Mouse (Mus musculus) embryonic facial prominence, embryonic 11.5 days (tissue): Measurements from ENCODE around the gene Cradd. TPM values are rescaled to one million over a fixed set of nuclear protein-coding genes. Genes with fewer than 3 reads are reported as not detected.

ENCODE experiments used
- ATAC-seq: fragments of 200-750 bp; cut with Nextera tagmentation; replicated peaks from 2 replicates; pipeline ENCODE4 v1.8.0; 2017; ENCODE audit warnings: low read depth; ENCODE audit not compliant: insufficient number of reproducible peaks, low FRiP score, low TSS enrichment
- DNase-seq: peaks from one replicate; pipeline ENCODE4 v3.0.0-alpha.2; 2015; ENCODE audit warnings: low spot score
- H3K27ac ChIP-seq: fragments of 300-500 bp; sonication (generic); replicated peaks from 2 replicates; pipeline ENCODE4 v1.5.1; 2014; ENCODE audit warnings: mild to moderate bottlenecking, low read depth, low read length, control low read depth
- H3K27me3 ChIP-seq: fragments of 300-500 bp; sonication (generic); 2 replicates; pipeline ENCODE4 v1.6.1; 2014; ENCODE audit warnings: mild to moderate bottlenecking, low read length, moderate library complexity, mixed read lengths; ENCODE audit not compliant: control insufficient read depth, insufficient read depth
- H3K36me3 ChIP-seq: fragments of 300-500 bp; sonication (generic); replicated peaks from 2 replicates; pipeline ENCODE4 v1.6.1; 2014; ENCODE audit warnings: low read depth, mild to moderate bottlenecking, low read length, moderate library complexity, mixed read lengths; ENCODE audit not compliant: control insufficient read depth, insufficient read depth
- H3K4me1 ChIP-seq: fragments of 300-500 bp; sonication (generic); 2 replicates; pipeline ENCODE4 v1.6.1; 2014; ENCODE audit warnings: low read length, mixed read lengths; ENCODE audit not compliant: control insufficient read depth, insufficient read depth
- H3K4me2 ChIP-seq: fragments of 300-500 bp; sonication (generic); 2 replicates; pipeline ENCODE4 v1.6.1; 2014; ENCODE audit warnings: low read depth, mild to moderate bottlenecking, control low read depth, low read length, moderate library complexity
- H3K4me3 ChIP-seq: fragments of 300-500 bp; sonication (generic); 2 replicates; pipeline ENCODE4 v1.5.1; 2014; ENCODE audit warnings: low read depth, low read length, control low read depth
- H3K9ac ChIP-seq: fragments of 300-500 bp; sonication (generic); replicated peaks from 2 replicates; pipeline ENCODE4 v1.6.1; 2014; ENCODE audit warnings: mild to moderate bottlenecking, control low read depth, low read length
- H3K9me3 ChIP-seq: fragments of 300-500 bp; sonication (generic); replicated peaks from 2 replicates; pipeline ENCODE4 v1.6.1; 2016; ENCODE audit warnings: mild to moderate bottlenecking, low read length, inconsistent platforms, mixed read lengths; ENCODE audit not compliant: control insufficient read depth
- whole genome bisulfite sequencing: fragments of 180-500 bp; shearing (Covaris S2); extraction: QIAGEN DNeasy Blood & Tissue Kit; methylation state at CpG from one replicate; pipeline ENCODE4 v1.1.7; 2014; 5-methylcytosine and 5-hydroxymethylcytosine counted together
- polyA plus RNA-seq: library from polyadenylated mRNA; unstranded; fragments of >200 nt; fragmentation: Nextera tagmentation; extraction: Ambion mirVana; gene quantifications from 2 replicates; pipeline ENCODE4 v1.2.1, GENCODE M21; 2014

The Cradd gene
- polyA plus RNA-seq, 1 experiment from 2014 or later = 15.3 TPM

DNA sequence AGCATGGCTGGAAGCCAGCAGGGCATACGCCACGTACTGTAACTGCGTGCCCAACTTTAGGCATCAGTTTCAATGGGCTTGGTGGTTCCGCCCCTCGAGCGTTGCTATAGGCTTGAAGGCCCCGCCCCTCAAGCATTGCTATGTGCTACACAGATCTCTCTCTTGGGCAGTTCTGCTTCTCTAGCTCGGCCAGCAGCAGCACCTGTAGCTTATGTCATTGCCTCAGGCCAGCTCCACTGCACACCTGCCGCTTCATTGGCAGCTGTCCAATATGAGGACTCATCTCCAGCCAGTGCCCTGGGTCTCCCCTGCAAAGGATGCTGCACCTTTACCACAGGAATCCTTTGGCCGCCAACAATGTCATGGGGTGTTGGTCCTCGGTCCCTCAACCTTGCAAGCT lies 45.8 kb downstream of the Cradd start:
- H3K4me3 ChIP-seq = no peak overlapping the region
- ATAC-seq (no peak), DNase-seq (no peak)
- no peak overlapping the region for H3K27ac ChIP-seq
- H3K9ac ChIP-seq = no peak overlapping the region
- 88% methylated on average over 11 of the region's 11 CpGs for WGBS
- no peaks in the 10 kb centered on the region for H3K9me3 ChIP-seq
- no peaks in the 10 kb centered on the region for H3K36me3 ChIP-seq
- no peaks in the 10 kb centered on the region for H3K27me3 ChIP-seq
- H3K4me1 ChIP-seq = no peaks in the 10 kb centered on the region
- no peak overlapping the region for H3K4me2 ChIP-seq

DNA sequence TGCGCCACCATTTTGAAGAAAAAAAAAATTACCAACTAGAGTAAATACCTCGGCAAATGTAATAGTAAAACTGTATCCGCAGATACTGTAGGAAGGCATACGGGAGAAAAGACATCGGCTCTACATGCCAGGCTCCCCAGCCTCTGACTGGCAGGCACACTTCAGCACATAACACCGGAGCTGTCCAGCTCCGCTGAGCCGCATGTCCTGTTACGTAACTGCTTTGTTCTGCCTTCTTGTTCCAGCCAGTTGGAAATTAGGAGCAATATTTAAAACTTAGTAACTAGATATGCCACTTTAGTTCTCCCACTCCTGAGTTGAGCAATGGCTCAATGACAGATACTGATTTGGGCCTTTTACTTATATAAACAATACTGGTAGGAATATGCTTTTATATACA lies 48.4 kb downstream of the Cradd start:
- no peaks in the 10 kb centered on the region for H3K27me3 ChIP-seq
- ATAC-seq (no peak), DNase-seq (no peak)
- WGBS = 89% methylated on average over 9 of the region's 9 CpGs
- H3K4me2 ChIP-seq = no peak overlapping the region
- no peaks in the 10 kb centered on the region for H3K36me3 ChIP-seq
- H3K9ac ChIP-seq = no peak overlapping the region
- no peak overlapping the region for H3K27ac ChIP-seq
- H3K4me3 ChIP-seq = no peak overlapping the region
- no peaks in the 10 kb centered on the region for H3K9me3 ChIP-seq
- no peaks in the 10 kb centered on the region for H3K4me1 ChIP-seq

DNA sequence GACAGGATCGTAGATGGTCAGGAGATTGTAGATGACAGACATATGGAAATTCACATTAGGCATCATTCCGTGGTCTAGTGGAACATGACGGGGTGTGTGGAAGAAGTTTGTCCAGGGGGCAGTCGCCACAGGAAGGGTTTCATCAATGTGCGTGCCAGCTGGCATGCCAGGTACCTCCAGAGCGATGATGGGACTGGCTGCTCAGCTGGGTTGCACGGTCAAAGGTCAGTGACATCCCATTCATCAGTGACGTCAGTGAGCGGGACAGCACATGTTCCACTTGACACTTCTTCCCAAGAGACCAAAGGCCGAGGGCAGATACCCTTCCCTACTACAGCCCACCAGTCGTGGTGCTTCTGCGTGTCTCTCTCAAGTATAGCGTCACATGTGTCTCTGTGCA lies 50.7 kb downstream of the Cradd start:
- Histone ChIP-seq H3K9me3 (no peaks in the 10 kb centered on the region), H3K4me1 (no peaks in the 10 kb centered on the region), H3K9ac (no peak overlapping the region), H3K4me2 (no peak overlapping the region), H3K4me3 (no peak overlapping the region), H3K27me3 (no peaks in the 10 kb centered on the region), H3K27ac (no peak overlapping the region), H3K36me3 (no peaks in the 10 kb centered on the region)
- ATAC-seq (no peak), DNase-seq (no peak)
- WGBS = 84% methylated on average over 13 of the region's 13 CpGs

DNA sequence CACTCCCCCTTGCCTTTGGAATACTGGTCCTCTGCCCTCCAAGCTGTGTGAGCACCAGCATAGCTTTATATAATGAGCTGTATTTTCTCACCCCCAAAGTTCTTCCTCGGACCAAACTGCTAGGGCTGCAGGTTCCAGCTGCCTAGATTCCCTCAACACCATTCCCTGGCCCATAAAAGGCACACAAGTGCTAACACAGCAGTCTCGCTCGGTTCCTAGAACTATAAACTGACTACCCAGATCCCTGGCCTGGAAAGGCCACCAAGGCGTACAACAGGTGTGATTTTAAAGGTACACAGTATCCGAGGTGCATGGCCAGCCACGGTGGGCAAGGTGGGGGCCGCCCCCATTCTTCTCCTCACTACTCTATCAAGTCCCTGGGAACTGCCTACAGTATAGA lies 54.8 kb downstream of the Cradd start:
- DNase-seq (no peak), ATAC-seq (no peak)
- Histone ChIP-seq H3K27ac (no peak overlapping the region), H3K9ac (no peak overlapping the region), H3K27me3 (no peaks in the 10 kb centered on the region), H3K4me3 (no peak overlapping the region), H3K9me3 (no peaks in the 10 kb centered on the region), H3K4me2 (no peak overlapping the region), H3K36me3 (no peaks in the 10 kb centered on the region), H3K4me1 (peaks cover 2% of the 10 kb centered on the region; the same call in 1 of the 2 replicates)
- WGBS = 89% methylated on average over 7 of the region's 7 CpGs

DNA sequence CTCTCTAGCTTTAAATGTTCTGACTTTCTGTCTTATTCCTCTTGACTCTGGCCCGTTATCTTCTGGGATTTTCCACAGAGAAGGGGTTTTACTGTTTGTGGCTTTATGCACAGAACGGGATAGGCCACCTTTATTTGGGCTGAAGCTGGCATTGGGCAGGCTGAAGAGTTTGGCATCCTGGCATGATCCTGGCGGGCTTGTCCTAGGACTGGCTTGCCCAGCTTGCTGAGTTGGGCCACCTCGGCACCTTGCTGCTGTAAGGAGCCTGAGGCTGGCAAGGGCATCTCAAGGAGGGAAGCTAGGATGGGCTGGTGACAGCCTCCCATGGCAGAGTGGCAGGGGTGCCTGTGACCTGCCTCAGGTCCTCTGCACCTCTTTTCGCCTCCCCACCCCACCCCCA lies 55.6 kb downstream of the Cradd start:
- H3K9ac ChIP-seq = no peak overlapping the region
- H3K4me1 ChIP-seq = peaks cover 2% of the 10 kb centered on the region; the same call in 1 of the 2 replicates
- H3K27ac ChIP-seq = no peak overlapping the region
- 92% methylated on average over 5 of the region's 5 CpGs for WGBS
- ATAC-seq (no peak), DNase-seq (no peak)
- no peaks in the 10 kb centered on the region for H3K9me3 ChIP-seq
- H3K4me3 ChIP-seq = no peak overlapping the region
- no peaks in the 10 kb centered on the region for H3K27me3 ChIP-seq
- no peak overlapping the region for H3K4me2 ChIP-seq
- no peaks in the 10 kb centered on the region for H3K36me3 ChIP-seq

DNA sequence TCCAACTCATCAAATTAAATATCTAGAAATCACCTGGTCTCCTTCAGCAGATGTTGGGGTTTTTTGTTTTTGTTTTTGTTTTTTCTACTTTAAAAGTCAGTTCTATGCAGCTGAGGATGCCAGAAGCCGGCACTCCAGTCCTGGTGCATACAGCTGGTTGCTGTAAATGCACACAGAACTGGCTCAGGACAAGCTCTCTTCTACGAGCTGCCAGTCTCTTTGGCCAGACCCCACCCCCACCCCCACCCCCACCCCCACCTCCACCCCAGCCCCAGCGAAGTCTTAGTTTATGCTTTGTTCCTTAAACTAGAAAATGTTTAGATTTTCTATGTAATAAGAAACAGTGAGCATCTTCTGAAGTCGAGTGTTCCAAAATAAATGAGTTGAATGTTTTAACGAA lies 57.0 kb downstream of the Cradd start:
- H3K4me1 ChIP-seq = peaks cover 5% of the 10 kb centered on the region; the same call in 1 of the 2 replicates

DNA sequence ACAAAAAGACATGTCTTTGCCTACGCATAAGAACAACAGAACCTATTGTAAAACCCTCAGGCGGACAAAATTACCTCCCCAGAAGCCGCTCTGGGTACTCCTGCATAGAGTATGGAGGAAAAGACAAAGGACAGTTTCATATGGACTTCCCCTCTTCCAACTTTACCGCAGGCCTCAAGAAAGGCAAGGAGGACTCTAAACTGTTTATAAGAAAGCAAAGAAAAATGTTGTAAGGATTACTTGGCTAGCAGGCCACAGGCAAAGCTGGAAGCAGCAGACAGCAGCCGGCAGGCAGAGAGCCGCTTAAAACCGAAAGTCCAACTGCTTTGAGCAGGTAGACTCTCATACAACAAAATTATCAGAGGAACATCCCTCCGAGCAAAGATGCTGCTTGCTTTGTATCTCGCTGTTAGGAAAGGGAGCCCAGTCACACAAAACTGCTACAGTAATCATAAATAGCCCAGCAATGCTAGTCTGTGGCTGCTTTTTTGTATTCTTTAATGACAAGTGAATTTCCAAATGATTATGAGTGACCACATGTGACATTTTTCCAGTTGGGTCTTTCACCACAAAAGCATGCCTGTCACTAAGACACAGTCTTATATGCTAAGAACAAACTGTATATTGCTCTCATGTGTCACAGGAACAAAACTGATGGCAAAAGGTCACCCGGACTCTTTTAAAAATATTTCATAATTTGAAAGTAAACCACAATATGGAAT lies 57.7 kb downstream of the Cradd start:
- H3K4me2 ChIP-seq = no peak overlapping the region
- no peaks in the 10 kb centered on the region for H3K36me3 ChIP-seq
- no peaks in the 10 kb centered on the region for H3K27me3 ChIP-seq
- no peaks in the 10 kb centered on the region for H3K9me3 ChIP-seq
- no peak overlapping the region for H3K4me3 ChIP-seq
- peaks cover 5% of the 10 kb centered on the region; the same call in 1 of the 2 replicates for H3K4me1 ChIP-seq
- ATAC-seq = no peak
- H3K27ac ChIP-seq = no peak overlapping the region
- 36% methylated on average over 10 of the region's 10 CpGs for WGBS
- H3K9ac ChIP-seq = no peak overlapping the region
- DNase-seq = no peak

More for the DNA sequence above, 57.0 kb downstream of the Cradd start:
- Histone ChIP-seq H3K4me3 (no peak overlapping the region), H3K4me2 (no peak overlapping the region), H3K36me3 (no peaks in the 10 kb centered on the region), H3K9ac (no peak overlapping the region), H3K9me3 (no peaks in the 10 kb centered on the region), H3K27ac (no peak overlapping the region), H3K27me3 (no peaks in the 10 kb centered on the region)
- no peak; the same call in 1 of the 2 replicates for ATAC-seq
- DNase-seq = no peak
- 23% methylated on average over 5 of the region's 5 CpGs for WGBS

DNA sequence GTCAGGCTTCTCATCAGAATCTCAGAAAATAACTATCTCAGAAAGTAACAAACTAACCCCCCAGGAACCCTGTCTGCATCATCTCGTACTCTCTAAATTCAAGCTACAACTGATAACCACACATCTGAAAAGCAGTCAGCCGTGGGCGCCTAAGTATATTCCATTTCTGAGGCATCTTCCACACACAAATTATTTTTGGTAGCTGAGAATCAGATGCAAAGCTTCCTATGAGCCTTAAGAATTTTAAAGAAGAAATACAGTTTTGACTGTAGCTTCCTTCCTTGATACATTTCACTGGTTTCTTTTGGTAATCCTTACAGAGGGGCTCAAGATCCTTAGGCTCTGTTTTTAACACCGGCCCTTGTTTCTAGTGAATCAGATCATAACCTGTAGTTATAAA lies 58.4 kb downstream of the Cradd start:
- H3K4me3 ChIP-seq = no peak overlapping the region
- DNase-seq = no peak

More for the DNA sequence above, 58.4 kb downstream of the Cradd start:
- Histone ChIP-seq H3K27ac (no peak overlapping the region), H3K9me3 (no peaks in the 10 kb centered on the region), H3K27me3 (no peaks in the 10 kb centered on the region), H3K36me3 (no peaks in the 10 kb centered on the region), H3K9ac (no peak overlapping the region), H3K4me1 (peaks cover 5% of the 10 kb centered on the region; the same call in 1 of the 2 replicates), H3K4me2 (no peak overlapping the region)
- 46% methylated on average over 4 of the region's 4 CpGs for WGBS
- ATAC-seq = no peak
